Mouse (Mus musculus) intestine, embryonic 16.5 days (tissue): ENCODE data around the gene Zfp69. TPM values are rescaled to one million over a fixed set of nuclear protein-coding genes. Genes with fewer than 3 reads are reported as not detected.

ENCODE experiments used
- ATAC-seq: fragments of 200-750 bp; cut with Nextera tagmentation; 2 replicates; pipeline ENCODE4 v1.8.0; 2017; ENCODE audit warnings: moderate TSS enrichment, moderate library complexity
- H3K27ac ChIP-seq: fragments of 300-500 bp; sonication (generic); 2 replicates; pipeline ENCODE4 v1.5.1; 2014; ENCODE audit warnings: mild to moderate bottlenecking, low read length
- H3K27me3 ChIP-seq: fragments of 300-500 bp; sonication (generic); replicated peaks from 2 replicates; pipeline ENCODE4 v1.6.1; 2014; ENCODE audit warnings: low read length, control low read depth, mixed read lengths; ENCODE audit not compliant: control insufficient read depth, insufficient read depth
- H3K36me3 ChIP-seq: fragments of 300-500 bp; sonication (generic); 2 replicates; pipeline ENCODE4 v1.6.1; 2014; ENCODE audit warnings: low read length, control low read depth; ENCODE audit not compliant: control insufficient read depth, insufficient read depth
- H3K4me1 ChIP-seq: fragments of 300-500 bp; sonication (generic); 2 replicates; pipeline ENCODE4 v1.6.1; 2014; ENCODE audit warnings: low read length, control low read depth, mixed read lengths; ENCODE audit not compliant: control insufficient read depth, insufficient read depth
- H3K4me2 ChIP-seq: fragments of 300-500 bp; sonication (generic); 2 replicates; pipeline ENCODE4 v1.6.1; 2014; ENCODE audit warnings: low read depth, low read length, control low read depth
- H3K4me3 ChIP-seq: fragments of 300-500 bp; sonication (generic); 2 replicates; pipeline ENCODE4 v1.5.1; 2014; ENCODE audit warnings: mild to moderate bottlenecking, low read length
- H3K9ac ChIP-seq: fragments of 300-500 bp; sonication (generic); 2 replicates; pipeline ENCODE4 v1.6.1; 2014; ENCODE audit warnings: low read depth, low read length
- H3K9me3 ChIP-seq: fragments of 300-500 bp; sonication (generic); 2 replicates; pipeline ENCODE4 v1.6.1; 2016; ENCODE audit warnings: low read length, control low read depth; ENCODE audit not compliant: control insufficient read depth
- WGBS: fragments of 180-500 bp; shearing (Covaris S2); extraction: QIAGEN DNeasy Blood & Tissue Kit; methylation state at CpG from one replicate; pipeline ENCODE4 v1.1.7; 2014; 5-methylcytosine and 5-hydroxymethylcytosine counted together
- polyA plus RNA-seq: library from polyadenylated mRNA; unstranded; fragments of >200 nt; fragmentation: Nextera tagmentation; extraction: Ambion mirVana; gene quantifications from 2 replicates; pipeline ENCODE4 v1.2.1, GENCODE M21; 2015

Zfp69 gene
- polyA plus RNA-seq, 1 experiment from 2014 or later: 4.8 TPM

DNA sequence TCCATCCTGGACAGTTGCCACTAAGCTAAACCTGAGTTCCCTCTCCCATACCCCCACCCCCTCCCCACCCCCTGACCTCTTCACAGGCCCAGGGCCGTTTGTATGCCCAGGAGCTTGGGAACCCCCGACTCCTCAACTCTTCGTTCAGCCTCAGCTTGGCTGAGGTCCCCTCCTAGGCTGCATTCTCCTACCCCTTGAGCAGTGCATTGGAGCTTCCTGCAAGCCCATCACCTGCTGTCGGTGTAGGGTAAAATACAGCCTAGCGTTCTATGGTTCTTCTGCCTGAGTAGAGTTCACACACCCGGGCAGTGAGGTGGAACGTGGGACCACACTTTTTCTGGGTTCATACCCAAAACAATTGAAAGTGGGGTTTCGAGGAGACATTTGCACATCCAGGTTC, 38.1 kb downstream of the Zfp69 start:
- Histone ChIP-seq H3K27ac (no peak overlapping the region), H3K4me3 (no peak overlapping the region), H3K9me3 (no peaks in the 10 kb centered on the region), H3K36me3 (no peaks in the 10 kb centered on the region), H3K9ac (no peak overlapping the region), H3K4me2 (no peak overlapping the region), H3K27me3 (no peaks in the 10 kb centered on the region), H3K4me1 (0 out of 2 replicates have a peak, but pooled peaks cover 2% of the 10 kb centered on the region)
- no peak for ATAC-seq
- WGBS: 65% methylated on average over 8 of the region's 8 CpGs

- H3K4me3 ChIP-seq: no peak overlapping the region
Observed at GRCm38 (mm10) chr4:120912866-120913265, 38.6 kb downstream of the Zfp69 start.

DNA sequence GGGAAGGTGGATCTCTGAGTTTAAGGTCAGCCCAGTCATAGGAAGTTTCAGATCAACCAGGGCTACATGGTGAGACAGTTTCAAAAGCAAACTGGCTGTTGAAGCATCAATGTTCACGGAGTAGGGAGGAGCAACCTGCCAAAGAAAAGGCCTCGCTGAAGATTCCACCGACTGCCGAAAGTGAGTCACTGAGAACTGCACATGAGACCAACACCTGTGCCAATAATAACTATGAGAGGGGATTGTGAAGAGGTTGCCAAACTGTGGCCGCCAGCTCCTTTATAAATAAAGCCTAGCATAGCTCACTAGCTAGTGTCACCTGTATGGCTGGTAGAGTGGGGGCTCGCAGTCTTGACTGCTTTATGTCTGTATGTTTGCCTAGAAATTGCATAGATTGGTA, 40.4 kb downstream of the Zfp69 start:
- no peak overlapping the region for H3K4me3 ChIP-seq
- no peaks in the 10 kb centered on the region for H3K27me3 ChIP-seq
- WGBS: 78% methylated on average over 6 of the region's 6 CpGs
- no peak for ATAC-seq
- H3K4me1 ChIP-seq: 0 out of 2 replicates have a peak, but pooled peaks cover 2% of the 10 kb centered on the region
- H3K4me2 ChIP-seq: no peak overlapping the region
- no peaks in the 10 kb centered on the region for H3K36me3 ChIP-seq
- H3K9me3 ChIP-seq: no peaks in the 10 kb centered on the region
- H3K27ac ChIP-seq: no peak overlapping the region
- no peak overlapping the region for H3K9ac ChIP-seq

More at GRCm38 (mm10) chr4:120912866-120913265, 38.6 kb downstream of the Zfp69 start:
- no peak overlapping the region for H3K9ac ChIP-seq
- no peak overlapping the region for H3K4me2 ChIP-seq
- H3K36me3 ChIP-seq: no peaks in the 10 kb centered on the region
- 43% methylated on average over 4 of the region's 4 CpGs for WGBS
- H3K27ac ChIP-seq: no peak overlapping the region
- 0 out of 2 replicates have a peak, but pooled peaks cover 2% of the 10 kb centered on the region for H3K4me1 ChIP-seq
- no peaks in the 10 kb centered on the region for H3K9me3 ChIP-seq
- no peak for ATAC-seq
- H3K27me3 ChIP-seq: no peaks in the 10 kb centered on the region

GRCm38 (mm10) chr4:120909558-120910150, 41.8 kb downstream of the Zfp69 start:
- H3K36me3 ChIP-seq: no peaks in the 10 kb centered on the region
- H3K27me3 ChIP-seq: no peaks in the 10 kb centered on the region
- WGBS: 32% methylated on average over 15 of the region's 15 CpGs
- H3K27ac ChIP-seq: no peak overlapping the region
- H3K4me3 ChIP-seq: no peak overlapping the region
- no peak overlapping the region for H3K9ac ChIP-seq
- 0 out of 2 replicates have a peak, but pooled peaks cover 2% of the 10 kb centered on the region for H3K4me1 ChIP-seq
- H3K9me3 ChIP-seq: no peaks in the 10 kb centered on the region
- no peak overlapping the region for H3K4me2 ChIP-seq
- no peak for ATAC-seq

- H3K27me3 ChIP-seq: no peaks in the 10 kb centered on the region
- no peaks in the 10 kb centered on the region for H3K36me3 ChIP-seq
- H3K4me1 ChIP-seq: 0 out of 2 replicates have a peak, but pooled peaks cover 2% of the 10 kb centered on the region
- H3K27ac ChIP-seq: no peak overlapping the region
- no peak for ATAC-seq
- H3K9ac ChIP-seq: no peak overlapping the region
- no peaks in the 10 kb centered on the region for H3K9me3 ChIP-seq
- 76% methylated on average over 5 of the region's 5 CpGs for WGBS
- no peak overlapping the region for H3K4me2 ChIP-seq
- no peak overlapping the region for H3K4me3 ChIP-seq
Observed at GRCm38 (mm10) chr4:120905644-120906043, 45.9 kb downstream of the Zfp69 start.

DNA sequence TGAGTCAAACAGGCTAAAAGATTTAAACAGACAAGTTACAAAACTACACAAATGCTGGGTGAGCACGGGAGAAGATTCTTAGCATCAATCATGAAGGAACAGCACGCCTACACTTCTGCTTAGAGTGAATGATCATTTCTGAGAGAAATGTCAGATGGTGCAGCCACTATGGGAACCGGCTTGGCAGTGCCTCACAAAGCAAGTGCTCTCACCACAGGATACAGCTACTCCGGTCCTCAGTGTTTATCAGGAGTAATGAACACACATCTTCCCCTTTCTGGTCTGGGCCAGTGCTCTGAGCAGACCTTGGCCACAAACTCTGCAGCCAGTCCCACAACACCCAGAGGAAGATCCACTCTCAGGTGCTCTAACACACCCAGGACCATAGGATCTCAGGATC, 47.0 kb downstream of the Zfp69 start:
- no peak for ATAC-seq
- Histone ChIP-seq H3K36me3 (no peaks in the 10 kb centered on the region), H3K4me1 (no peaks in the 10 kb centered on the region), H3K4me2 (no peak overlapping the region), H3K9ac (no peak overlapping the region), H3K27me3 (no peaks in the 10 kb centered on the region), H3K9me3 (no peaks in the 10 kb centered on the region), H3K27ac (no peak overlapping the region), H3K4me3 (no peak overlapping the region)
- 37% methylated on average over 4 of the region's 4 CpGs for WGBS

- H3K27me3 ChIP-seq: no peaks in the 10 kb centered on the region
- H3K4me3 ChIP-seq: no peak overlapping the region
- H3K36me3 ChIP-seq: no peaks in the 10 kb centered on the region
- H3K9me3 ChIP-seq: no peaks in the 10 kb centered on the region
- ATAC-seq: no peak
- no peak overlapping the region for H3K4me2 ChIP-seq
- H3K4me1 ChIP-seq: no peaks in the 10 kb centered on the region
- H3K9ac ChIP-seq: no peak overlapping the region
- H3K27ac ChIP-seq: no peak overlapping the region
- 63% methylated on average over 7 of the region's 7 CpGs for WGBS
Observed at GRCm38 (mm10) chr4:120895810-120896584, 55.5 kb downstream of the Zfp69 start.

GRCm38 (mm10) chr4:120895226-120895625, 56.3 kb downstream of the Zfp69 start:
- Histone ChIP-seq H3K27ac (no peak overlapping the region), H3K4me1 (no peaks in the 10 kb centered on the region), H3K9ac (no peak overlapping the region), H3K36me3 (no peaks in the 10 kb centered on the region), H3K9me3 (no peaks in the 10 kb centered on the region), H3K27me3 (no peaks in the 10 kb centered on the region), H3K4me2 (no peak overlapping the region), H3K4me3 (no peak overlapping the region)
- no peak for ATAC-seq
- WGBS: 74% methylated on average over 7 of the region's 7 CpGs

GRCm38 (mm10) chr4:120894584-120894983, 56.9 kb downstream of the Zfp69 start:
- H3K9me3 ChIP-seq: no peaks in the 10 kb centered on the region
- no peak overlapping the region for H3K9ac ChIP-seq
- WGBS: 68% methylated on average over 11 of the region's 11 CpGs
- no peaks in the 10 kb centered on the region for H3K36me3 ChIP-seq
- no peak overlapping the region for H3K27ac ChIP-seq
- no peak for ATAC-seq
- no peak overlapping the region for H3K4me3 ChIP-seq
- no peak overlapping the region for H3K4me2 ChIP-seq
- H3K4me1 ChIP-seq: no peaks in the 10 kb centered on the region
- no peaks in the 10 kb centered on the region for H3K27me3 ChIP-seq
